Mouse (Mus musculus): ENCODE results near the gene Hfe2.
A peak's percentile ranks its signal among the peaks of the same experiment; 100 is the strongest.
"Not testable (repeated sequence)": the region's sequence is repeated elsewhere in the genome, so short reads cannot be mapped to it uniquely, and the experiment has no call there.

The Hfe2 gene

DNA sequence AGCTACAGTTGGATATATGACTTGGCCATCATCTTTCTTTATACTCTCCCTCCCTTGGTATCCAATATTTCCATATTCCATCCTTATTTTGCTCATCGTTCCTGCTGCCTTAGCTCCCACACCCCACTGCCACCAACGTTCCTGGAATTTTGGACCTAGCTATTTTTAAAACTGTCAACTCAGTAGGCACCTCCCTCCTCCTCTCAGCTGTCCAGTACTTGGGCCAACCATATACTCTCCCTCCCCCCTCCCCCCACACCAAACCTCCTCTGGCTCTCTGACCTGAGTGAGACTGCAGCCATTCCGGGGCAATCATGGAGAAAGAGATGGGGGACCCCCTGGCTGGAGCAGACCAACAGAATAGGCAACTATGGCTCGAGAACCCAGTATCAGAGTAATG, at the start of gene Hfe2:
Hfe2 (plus strand) TSS at position 259 of the 400 bp plus-strand sequence.
- no peak for DNase-seq (ENCODE audit: low spot score in 2 of 2)

DNA sequence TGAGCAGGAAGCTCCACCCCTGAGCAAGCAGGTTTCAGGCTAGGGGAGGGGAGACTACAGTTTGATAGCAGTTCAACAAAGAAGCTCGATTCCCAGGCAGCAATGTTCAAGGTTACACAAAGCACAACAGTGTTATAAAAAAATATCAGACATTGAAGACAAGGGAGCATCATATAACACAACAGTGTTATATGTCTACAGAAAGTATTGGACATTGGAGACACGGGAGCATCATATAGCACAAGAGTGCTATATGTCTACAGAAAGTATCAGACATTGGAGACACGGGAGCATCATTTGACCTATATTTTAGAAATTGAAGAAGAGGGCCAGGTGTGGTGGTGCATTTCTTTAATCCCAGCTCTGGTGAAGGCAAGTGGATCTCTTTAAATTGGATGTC, 47.9 kb upstream of the Hfe2 start:
- DNase-seq (ENCODE audit: low spot score in 2 of 2) = no peak

- DNase-seq (ENCODE audit: low spot score in 2 of 2) = no peak
Measured at GRCm38 (mm10) chr3:96477558-96477957, 47.4 kb upstream of the Hfe2 start.

DNA sequence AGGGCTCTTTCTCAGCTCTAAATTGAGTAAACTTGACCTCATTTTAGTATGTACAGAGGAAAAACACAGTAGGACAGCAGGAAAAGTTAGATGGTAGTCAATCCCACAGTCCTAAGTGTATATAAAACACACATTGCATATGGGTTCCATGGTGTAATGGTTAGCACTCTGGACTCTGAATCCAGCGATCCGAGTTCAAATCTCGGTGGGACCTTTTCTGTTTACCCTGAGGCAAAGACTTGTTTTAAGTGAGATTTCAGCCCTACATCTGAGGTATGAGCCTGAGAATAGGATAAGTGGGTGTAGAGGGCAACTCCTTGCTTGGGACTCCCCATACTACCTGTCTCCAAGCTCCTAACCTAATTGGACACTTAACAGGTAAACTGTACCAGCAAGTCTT, 45.7 kb upstream of the Hfe2 start:
- no peak for DNase-seq (ENCODE audit: low spot score in 2 of 2)

DNA sequence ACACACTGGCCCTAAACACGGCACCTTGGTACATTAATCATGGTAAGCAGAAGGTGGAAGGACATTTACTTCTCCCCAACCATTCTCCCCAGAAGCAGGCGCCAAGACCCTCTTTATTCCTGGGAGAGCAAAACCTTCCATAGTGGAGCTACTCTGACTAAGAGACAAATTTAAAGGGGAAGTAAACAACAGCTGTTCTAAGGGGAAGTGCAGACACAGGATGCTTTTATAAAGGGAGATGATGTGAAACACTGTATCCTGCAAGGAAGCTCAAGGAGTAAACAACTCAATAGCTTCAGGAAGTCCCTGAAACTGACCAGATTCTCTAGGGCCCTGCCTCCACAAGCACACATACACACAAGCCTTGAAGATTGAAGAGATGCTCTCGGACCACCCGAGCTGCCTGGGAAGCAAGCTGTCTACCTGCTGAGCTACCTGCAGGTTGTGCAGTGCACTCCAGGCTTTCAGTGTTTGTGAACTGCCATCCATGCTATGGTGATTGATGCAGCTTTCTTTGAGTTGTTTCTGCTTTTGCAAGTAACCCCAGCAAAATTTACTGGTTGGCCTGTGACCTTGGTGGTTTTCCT, 44.2 kb upstream of the Hfe2 start:
- no peak for DNase-seq (ENCODE audit: low spot score in 2 of 2)

GRCm38 (mm10) chr3:96481856-96482255, 43.1 kb upstream of the Hfe2 start:
- no peak for DNase-seq (ENCODE audit: low spot score in 2 of 2)

DNA sequence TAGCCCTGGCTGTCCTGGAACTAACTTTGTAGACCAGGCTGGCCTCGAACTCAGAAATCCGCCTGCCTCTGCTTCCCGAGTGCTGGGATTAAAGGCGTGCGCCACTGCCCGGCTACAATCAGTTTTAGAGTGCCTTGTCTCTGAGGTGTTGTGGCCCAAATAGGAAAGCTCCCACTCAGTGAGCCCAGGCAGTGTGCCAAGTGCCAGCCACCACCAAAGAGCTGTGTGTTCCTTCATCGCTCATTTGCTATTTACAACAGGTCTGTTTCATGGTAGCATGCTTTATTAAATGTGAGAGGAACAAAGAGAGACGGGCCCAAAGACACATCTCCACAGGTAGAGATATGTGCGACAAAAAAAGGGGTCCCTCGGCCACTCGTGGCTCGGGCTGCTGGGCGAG, 42.5 kb upstream of the Hfe2 start:
- no peak for DNase-seq (ENCODE audit: low spot score in 2 of 2)

DNA sequence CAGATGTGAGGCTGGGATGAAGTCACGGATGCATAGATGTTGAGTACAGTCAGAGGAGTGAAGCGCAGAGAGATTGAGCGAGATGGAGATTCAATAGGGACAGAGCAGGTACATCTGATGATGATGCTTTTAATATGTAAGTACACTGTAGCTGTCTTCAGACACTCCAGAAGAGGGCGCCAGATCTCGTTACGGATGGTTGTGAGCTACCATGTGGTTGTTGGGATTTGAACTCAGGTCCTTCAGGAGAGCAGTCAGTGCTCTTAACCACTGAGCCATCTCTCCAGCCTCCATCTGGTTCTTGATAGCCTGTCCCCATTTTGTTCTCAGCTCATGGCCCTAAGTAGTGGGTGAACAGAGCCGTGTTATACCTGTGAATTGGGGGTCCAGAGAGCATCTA, 41.9 kb upstream of the Hfe2 start:
- not testable (repeated sequence) for DNase-seq (ENCODE audit: low spot score in 2 of 2)

- no peak for DNase-seq (ENCODE audit: low spot score in 2 of 2)
Measured at GRCm38 (mm10) chr3:96483946-96484345, 41.0 kb upstream of the Hfe2 start.

DNA sequence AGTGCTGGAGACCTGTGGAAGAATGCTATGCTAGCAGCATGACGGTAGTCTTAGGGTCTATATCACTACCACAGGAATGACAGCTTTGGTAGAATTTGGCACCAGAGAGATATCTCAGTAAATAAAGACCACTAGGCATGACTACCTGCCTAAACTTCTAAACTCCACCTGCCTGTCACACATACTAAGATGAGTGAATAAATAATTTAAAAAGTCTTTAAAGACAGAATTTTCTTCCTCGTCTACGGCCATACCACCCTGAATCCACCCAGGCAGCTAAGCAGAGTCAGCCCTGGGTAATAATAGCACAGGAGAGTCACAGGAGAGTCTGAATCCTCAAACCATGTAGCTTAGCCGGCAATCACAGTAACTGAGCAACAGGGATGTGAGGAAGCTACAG, 40.1 kb upstream of the Hfe2 start:
- DNase-seq (ENCODE audit: low spot score in 2 of 2) = no peak

DNA sequence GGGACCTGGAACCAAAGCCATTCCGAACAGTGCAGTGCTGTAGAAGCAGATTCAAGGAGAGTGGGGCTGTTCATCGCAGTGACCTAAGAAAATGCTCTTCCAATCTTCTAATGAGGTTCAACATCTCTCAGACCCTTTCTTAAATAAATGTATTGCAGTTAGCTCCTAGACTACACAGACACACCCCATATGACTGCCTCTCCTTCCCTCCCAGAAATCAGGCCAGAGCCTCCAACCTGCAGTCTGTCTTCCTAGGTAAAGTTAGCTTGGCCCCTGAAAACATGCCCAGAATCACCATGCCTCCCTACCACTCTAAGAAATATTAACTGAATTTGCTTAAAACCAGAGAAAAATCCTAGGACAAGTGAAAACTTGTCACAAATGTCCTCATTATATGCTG, 39.6 kb upstream of the Hfe2 start:
- DNase-seq (ENCODE audit: low spot score in 2 of 2) = no peak

- not testable (repeated sequence) for DNase-seq (ENCODE audit: low spot score in 2 of 2)
Measured at GRCm38 (mm10) chr3:96486064-96486827, 38.7 kb upstream of the Hfe2 start.

GRCm38 (mm10) chr3:96486828-96487559, 38.0 kb upstream of the Hfe2 start:
- DNase-seq (ENCODE audit: low spot score in 2 of 2) = not testable (repeated sequence)

DNA sequence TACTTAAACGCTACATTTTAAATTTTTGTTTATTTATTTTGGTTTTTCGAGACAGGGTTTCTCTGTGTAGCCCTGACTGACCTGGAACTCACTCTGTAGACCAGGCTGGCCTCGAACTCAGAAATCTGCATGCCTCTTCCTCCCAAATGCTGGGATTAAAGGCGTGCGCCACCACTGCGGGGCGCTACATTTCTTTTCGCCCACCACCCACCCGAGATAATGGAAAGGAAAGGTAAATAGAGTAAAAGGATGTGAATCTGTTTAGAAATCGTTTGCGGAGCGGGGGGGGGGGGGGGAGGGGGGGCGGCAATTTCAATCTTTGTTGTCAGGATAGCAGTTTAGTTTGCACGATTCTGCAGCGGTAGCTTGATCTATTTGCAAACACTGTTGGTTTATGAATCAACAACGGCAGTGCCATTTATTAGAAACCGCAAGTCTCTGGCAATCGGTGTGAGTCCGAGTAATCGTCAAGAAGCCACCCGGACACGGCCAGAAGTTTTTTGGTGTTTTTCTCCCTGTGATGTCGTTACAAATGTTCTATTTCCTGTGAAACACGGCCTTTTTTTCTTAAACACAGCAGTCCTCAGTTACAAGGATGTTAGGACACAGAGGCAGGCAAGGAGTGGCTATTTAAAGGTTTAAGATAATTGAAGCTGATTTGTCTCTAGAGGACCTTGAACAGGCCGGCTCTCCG, 37.2 kb upstream of the Hfe2 start:
- DNase-seq (ENCODE audit: low spot score in 2 of 2) = no peak

DNA sequence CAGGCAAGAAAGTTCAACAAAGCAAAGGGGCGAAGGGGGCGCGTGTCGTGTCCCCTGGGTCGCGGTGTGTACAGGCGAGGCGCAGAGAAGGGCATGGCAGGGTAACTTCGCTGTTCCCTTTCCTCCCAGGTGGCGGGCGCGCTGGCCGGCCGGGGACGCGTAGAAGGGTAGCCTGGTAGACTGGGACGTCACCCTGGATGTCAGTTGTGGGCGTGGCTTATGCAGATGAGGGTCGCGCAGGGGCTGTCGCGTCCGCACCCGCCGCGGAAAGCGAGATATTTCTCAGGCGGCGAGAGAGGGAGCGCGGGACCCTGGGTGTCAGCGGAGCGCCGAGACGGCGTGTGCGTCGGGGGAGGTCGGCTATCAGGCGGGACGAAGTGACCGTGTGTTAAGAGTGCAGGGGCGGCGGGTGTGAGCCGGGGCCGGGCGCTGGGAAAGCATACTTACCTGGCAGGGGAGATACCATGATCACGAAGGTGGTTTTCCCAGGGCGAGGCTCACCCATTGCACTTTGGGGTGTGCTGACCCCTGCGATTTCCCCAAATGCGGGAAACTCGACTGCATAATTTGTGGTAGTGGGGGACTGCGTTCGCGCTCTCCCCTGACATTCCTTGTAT, 36.6 kb upstream of the Hfe2 start:
- DNase-seq (ENCODE audit: low spot score in 2 of 2) = not testable (repeated sequence)

- DNase-seq (ENCODE audit: low spot score in 2 of 2) = not testable (repeated sequence)
Measured at GRCm38 (mm10) chr3:96488907-96489629, 35.9 kb upstream of the Hfe2 start.

- DNase-seq (ENCODE audit: low spot score in 2 of 2) = not testable (repeated sequence)
Measured at GRCm38 (mm10) chr3:96489636-96490035, 35.3 kb upstream of the Hfe2 start.

- DNase-seq (ENCODE audit: low spot score in 2 of 2) = not testable (repeated sequence)
Measured at GRCm38 (mm10) chr3:96494456-96494855, 30.5 kb upstream of the Hfe2 start.

DNA sequence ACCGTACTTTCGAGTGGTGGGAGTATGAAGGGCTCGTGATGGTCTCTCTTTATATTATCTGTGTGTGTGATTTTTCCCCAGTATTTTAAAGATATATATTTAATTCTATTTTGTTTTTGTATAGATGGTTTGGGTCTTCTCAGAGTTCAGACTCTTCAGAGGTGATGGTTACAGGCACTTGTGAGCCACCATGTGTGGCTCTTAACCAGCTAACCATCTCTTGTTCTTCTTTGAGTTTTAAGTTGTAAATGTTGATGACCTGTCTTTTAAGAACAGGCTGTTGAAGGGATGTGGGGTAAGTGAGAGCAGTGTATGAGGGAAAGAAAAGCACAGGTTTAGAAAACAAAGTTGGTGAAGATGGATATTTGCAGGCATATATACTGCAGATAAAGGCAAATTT, 30.1 kb upstream of the Hfe2 start:
- DNase-seq (ENCODE audit: low spot score in 2 of 2) = no peak

DNA sequence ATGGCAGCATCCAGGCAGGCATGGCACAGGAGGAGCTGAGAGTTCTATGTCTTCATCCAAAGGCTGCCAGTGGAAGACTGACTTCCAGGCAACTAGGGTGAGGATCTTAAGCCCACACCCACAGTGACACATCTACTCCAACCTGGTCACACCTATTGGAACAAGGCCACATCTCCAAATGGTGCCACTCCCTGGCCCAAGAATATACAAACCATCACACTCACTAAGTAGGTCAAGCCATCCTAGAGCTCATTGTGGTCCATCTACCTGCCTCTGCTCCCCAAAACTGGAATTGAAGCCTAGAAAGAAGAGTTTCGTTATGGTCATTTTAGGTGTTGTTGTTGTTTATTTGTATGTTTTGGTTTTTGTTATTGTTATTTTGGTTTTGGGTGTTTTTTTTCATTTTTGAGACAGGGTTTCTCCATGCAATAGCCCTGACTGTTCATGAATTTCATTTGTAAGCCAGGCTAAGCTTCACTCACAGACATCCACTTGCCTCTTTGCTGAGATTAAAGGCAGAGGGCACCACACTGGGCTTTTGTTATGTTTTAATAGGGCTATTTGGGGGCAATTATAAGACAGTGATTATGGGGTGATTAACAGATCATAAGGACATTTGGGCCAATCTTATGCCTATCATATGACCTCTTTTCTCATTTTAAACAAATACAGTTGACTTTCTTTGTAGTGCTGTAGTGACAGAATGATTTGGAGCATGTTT, 29.3 kb upstream of the Hfe2 start:
- peak in 1 of 2 experiments; percentile 12 for DNase-seq (ENCODE audit: low spot score in 2 of 2)
